Mouse (Mus musculus) testis, postnatal 10 days (tissue): ENCODE measurements around the gene Pan2.
A peak's percentile ranks its signal among the peaks of the same experiment; 100 is the strongest.
"Not testable (repeated sequence)": the region's sequence is repeated elsewhere in the genome, so short reads cannot be mapped to it uniquely, and the experiment has no call there.

Experiments used
- DNase-seq: peaks from one replicate; pipeline ENCODE4 v3.0.0; 2021; ENCODE audit warnings: low spot score

Pan2 gene

DNA sequence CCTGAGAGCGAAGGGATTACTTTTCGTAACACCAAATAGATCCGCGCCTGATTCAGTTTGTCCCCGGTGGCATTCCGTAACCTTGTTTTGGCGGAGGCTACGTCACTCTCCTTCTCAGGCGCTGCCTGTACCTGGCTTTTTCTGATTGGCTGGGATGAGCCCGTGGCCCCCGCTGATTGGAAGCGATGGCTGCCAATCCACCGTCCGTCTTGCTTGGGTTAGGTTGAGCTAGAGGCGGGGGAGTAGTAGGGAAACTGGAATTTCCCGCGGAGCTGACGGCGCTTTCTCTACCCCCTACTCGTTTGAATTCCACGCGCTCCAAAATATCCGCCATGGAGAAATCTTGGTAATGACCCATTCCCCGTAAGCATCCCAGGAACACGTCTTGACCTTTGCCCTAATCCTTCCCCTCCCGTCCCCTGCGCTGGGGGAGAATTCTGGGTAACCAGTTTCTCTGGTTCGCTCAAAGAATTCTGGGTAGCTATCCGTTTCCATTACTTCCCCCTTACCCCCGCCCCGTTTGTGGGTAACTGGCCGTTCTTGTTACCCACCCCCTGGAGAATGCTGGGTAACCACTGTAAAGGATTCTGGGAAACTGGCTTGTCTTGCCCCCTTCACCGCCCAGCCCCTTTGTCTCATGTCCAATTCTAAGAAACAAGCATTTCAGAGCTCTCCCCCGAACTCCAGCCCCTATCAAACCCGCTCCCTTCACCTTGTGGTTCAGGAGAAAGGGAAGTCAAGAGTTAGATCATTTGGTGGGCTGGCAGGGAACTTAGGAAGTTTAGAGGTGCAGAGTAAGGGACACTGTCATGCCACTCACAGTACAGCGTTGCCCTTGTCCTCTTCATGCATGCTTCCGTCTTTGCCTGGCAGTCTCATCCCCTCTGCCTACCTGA is at the start of gene Pan2:
TSS of gene Pan2 (plus strand) at position 210 of the 896 bp plus-strand sequence.
- DNase-seq: peak; percentile 98

DNA sequence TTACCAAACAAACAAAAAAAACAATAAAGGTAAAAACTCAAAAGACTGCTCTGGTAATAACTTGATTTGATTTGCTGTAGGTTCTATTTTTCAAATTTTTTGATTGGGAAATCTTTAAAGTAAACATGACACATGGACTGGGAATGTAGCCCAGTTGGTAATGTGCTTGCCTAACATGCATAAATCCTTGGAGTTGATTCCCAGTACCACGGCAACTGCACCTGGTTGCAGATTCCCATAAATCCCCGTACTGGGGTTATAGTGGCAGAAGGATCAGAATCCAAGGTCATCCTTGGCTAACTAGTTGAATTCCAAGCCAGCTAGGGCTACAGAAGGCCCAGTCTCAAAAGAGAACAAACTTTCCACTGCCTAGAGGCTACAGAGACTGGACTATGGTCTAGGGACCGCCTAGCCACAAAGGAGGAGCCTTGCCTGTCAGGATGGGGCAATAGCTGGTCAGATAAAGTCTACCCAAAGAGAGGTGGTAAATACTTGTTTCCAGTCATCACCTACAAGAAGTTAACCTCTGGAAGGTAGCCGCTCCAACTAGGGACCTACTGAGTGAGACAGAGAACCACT is 49.4 kb upstream of the Pan2 start, which contains the start of gene Apon:
TSS of gene Apon (plus strand) at position 420 of the 579 bp plus-strand sequence.
- no peak for DNase-seq

DNA sequence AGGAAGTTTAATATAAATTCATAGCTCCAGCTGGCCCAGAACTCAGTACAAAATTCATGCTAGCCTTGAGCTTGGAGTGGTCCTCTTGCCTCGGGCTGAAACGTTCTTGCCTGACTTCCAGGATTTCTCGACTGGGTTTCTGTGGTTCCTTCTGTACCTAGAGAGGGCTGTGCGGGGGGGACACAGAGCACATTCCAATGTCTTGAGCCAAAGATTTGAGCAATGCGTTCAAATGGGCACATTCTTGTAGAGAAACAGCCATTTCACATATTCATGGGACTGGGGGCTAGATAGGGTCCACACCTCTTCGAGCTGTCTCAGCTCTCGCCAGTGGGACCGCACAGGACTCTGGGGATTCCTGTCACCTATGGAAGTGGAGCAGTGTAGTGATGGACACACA is 47.2 kb upstream of the Pan2 start:
- DNase-seq: no peak

DNA sequence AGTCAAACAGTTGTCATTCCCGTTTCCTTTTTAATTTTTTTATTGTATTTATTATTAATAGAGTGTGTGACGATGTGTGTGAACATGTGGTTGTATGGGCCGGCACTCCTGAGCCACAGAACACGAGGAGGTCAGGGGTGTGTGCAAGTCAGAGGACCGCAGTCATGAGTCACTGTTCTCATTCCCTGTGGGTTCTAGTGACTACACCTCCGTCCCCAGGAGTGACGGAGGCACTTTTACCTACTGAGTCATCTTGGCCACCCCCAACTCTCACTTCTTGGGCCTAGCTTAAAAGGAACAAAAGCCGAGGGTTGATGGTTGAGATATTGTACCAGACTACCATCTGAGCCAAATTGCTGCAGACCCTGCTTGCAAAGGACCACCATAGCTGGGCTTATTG is 46.8 kb upstream of the Pan2 start:
- no peak for DNase-seq

DNA sequence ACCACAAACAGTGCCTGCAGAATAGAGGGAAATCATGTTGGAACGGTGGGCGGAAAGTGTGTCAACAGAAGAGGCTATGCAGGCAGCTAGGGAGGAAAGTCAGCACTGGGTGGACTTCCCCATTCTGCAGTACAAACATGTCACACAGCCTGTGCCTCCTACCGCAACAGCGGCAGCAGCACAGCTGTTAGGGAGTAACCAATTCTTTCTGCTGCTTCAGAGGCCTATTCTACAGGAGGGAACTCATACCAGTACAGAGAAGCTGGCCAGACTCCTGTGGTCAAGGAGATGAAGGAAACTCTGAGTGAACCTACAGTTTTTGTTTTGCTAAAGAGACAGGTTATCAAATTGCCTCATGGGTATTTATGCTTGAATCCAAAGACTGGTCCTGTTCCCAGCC is 44.2 kb upstream of the Pan2 start:
- DNase-seq: no peak

DNA sequence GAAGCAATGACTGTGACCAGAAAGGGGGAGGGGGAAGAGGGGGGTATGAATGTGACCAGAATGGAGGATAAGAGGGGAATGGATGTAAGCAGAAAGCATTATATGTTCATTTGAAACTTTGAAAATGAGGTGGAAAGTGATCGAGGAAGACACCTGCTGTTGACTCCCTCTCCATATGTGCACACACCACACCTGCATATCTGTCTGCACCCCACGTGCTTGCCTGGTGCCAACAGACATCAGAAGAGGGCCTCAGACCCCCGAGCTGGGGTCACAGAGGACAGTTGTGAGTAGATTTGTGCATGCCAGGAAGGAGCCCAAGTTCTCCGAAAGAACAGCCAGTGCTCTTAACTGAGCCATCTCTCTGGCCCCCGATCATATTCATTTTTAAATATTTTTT is 43.2 kb upstream of the Pan2 start:
- no peak for DNase-seq

DNA sequence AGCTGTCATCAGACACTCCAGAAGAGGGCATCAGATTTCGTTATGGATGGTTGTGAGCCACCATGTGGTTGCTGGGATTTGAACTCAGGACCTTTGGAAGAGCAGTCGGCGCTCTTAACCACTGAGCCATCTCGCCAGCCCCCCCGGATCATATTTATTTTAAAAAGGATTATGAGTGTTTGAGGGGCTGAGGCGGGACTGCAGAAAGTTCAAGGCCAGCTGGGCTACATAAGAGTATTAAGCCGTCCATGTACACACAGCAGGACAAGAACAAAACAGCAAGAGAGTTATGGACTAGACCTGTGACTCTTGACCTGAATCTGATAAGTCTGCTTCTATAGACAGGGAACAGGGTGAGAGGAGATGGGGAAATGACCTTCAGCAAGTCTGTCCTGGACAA is 42.8 kb upstream of the Pan2 start:
- not testable (repeated sequence) for DNase-seq

DNA sequence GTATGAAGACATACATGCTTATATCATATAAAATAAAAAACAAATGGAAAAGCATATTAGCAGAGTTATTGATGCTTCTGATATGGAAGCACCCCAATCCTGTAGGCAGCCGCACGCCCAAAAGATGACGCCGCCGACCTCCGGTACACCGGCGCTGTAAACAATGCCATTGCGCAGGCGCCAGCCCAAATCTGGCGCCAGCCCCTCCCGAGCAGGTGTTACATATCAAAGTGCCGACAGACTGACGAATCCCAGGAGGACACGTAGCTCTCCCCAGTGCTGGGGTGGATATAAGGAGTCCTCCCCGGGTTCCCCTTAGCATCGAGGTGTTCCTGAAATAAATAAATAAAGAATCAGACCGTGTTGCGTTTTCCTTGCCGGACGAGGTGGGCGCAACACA is 40.8 kb upstream of the Pan2 start:
- no peak for DNase-seq

DNA sequence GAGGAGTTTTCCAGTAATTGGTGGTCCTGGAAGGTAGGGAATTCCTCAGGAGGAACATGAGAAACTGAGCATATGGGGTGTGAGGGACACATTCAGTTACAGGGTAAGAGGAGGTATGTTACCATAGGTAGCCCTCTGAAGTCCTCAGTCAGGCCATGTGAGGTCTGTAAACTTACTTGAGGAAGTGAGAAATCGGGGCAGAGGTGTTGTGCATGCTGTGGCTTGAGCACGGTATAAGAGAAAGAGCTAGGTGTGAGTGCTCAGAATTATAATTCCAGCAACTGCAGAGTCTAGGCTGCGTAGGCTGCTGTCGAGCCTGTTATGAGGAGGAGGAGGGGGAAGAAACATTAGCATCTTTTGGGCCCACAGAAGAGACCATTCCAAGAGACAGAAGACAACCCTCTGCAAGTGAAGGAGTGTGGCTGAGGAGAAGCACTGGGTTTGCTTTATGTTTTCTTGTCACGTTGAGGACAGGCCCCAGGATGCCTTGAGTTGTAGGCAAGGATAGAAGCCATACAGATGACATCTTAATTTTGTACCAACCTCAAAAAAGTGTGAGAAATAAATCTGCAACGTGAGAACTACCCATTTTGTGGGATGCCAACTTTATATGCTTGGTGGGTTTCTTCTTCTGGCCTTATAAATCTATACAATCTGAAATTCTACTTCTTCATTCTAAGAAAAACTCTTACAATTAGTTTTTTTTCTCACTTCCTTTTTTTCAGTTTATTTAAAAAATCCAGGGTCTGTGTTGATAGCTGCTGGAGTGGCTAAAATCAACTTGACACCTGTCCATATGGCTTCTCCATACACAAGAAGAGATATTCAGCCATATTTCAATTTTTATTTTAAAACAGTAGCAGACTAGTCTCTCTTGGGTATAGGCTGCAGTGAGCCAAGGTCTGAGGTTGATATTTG is 39.5 kb upstream of the Pan2 start:
- DNase-seq: no peak

DNA sequence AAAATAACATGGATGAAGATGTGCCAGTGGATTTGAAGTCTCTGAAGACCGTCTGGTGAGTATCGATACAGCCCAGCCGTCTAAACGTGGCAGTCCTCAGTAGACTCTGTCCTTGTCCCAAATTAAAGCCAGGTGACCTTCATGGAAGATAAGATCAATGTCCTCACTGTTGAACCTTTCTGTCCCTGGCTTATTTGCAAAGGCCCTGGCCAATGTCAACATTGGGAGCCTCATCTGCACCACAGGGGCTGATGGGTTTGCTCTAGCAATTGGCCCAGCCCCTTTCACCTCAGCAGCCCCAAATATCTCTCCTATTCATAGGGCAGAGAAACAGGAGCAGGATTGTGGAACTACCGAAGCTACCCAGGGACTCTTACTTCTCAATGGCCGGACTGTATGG is 34.8 kb upstream of the Pan2 start, which contains the start of gene Apof:
TSS of gene Apof (plus strand) at position 301 of the 400 bp plus-strand sequence.
- no peak for DNase-seq

DNA sequence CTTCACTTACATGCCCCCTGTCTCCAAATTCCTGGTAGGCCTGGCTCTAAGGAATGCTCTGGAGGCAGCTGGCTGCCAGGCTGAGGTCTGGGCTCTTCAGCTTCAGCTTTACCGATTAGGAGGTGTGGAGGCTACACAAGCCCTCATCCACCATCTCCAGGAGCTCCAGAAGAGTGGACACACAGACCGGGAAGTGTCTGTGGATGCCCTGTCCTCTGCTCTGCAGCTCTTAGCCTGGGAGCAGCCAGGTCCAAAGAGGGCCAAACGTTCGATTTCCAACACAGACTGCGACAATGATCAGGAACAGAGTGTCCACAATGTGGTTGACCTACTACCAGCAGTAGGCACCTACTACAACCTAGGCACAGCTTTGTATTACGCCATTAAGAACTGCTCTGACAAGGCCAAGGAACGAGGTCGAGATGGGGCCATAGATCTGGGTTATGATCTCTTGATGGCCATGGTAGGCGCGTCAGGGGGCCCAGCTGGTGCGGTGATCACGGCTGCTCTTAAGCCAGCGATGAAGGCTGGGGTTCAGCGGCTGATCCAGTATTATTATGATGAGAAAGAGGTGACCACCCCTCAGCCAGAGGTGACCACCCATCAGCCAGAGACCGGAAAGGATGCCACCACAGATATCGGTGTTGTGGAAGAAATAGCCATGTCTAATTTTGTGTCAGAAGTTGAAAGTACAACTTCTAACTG is 33.8 kb upstream of the Pan2 start:
- DNase-seq: no peak

DNA sequence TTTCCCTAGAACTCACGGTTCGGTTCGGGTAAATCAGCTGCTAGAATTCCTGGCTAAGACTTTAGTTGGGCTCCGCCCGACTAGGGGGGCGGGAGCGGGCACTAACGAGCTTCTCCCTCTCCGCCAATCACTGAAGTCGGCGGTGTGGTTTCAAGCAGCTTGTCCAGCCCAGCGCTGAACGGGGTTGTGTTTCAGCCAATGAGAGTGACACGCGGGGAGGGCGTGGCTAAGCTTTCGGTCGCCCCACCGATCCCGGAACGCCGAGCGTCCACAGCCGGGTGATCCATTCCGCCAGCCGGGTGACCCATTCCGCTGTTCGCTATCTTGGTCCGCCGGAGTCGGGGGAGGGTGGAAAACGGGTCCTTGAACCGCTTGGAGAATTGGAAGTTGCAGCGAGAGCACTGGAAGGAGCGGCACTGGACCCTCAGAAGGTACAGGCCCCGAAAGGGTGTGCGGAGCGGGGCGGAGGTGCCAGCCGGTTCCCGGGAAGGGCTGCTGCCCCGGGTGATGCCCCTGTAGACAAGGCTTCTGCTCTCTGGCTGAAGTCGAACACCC is 32.8 kb upstream of the Pan2 start, which contains the start of gene Stat2:
TSS of gene Stat2 (plus strand) at position 273 of the 555 bp plus-strand sequence.
- DNase-seq: peak; percentile 96

DNA sequence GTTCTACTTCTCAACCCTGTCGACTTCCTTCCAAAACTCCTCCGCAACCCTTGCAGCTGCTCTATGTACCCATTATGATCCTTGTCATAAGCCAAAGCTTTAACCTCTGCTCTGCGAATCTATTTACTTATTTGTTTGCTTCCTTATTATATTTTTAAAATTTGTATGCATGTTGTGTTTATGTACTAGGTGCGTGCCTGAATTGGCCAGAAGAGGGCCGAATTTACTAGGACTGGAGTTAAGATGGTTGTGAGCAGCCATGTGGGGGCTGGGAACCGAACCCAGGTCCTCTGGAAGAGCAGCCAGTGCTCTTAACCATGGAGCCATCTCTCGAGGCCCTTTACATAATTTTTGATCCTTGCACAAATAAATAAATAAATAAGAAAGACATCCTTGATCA is 32.3 kb upstream of the Pan2 start:
- DNase-seq: no peak

DNA sequence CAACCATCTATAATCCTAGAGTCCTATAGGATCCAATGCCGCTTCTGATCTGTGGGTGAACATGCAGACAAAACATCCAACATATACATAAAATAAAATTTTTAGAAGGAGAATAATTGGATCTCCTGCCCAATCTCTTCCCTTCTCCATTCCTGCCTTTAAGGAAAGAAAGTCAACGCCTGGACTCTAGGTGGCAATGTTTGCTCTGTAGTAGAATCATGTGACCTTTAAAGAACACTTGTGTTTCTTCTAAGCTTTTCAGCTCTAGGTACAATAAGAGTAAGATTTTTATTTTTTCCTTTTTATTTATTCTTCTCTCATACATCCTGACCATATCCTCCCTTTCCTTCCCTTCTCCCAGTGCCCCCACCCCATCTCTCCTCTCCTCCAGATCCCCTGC is 31.3 kb upstream of the Pan2 start:
- DNase-seq: no peak

DNA sequence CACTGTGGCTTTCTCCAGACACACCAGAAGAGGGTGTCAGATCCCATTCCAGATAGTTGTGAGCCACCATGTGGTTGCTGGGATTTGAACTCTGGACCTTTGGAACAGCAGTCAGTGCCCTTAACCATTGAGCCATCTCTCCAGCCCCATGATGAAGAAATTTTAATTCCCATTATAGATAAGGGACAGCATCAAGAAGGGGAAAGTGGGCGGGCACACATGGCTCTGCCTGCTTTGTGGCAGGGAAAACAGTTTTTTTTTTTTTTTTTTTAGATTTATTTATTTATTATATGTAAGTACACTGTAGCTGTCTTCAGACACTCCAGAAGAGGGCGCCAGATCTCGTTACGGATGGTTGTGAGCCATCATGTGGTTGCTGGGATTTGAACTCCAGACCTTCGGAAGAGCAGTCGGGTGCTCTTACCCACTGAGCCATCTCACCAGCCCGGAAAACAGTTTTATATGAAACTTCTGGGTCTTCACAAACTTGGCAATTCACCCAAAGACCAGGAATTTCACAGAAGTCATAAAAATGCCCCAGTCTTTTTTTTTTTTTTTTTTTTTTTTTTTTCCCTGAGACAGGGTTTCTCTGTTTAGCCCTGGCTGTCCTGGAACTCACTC is 30.2 kb upstream of the Pan2 start:
- not testable (repeated sequence) for DNase-seq

DNA sequence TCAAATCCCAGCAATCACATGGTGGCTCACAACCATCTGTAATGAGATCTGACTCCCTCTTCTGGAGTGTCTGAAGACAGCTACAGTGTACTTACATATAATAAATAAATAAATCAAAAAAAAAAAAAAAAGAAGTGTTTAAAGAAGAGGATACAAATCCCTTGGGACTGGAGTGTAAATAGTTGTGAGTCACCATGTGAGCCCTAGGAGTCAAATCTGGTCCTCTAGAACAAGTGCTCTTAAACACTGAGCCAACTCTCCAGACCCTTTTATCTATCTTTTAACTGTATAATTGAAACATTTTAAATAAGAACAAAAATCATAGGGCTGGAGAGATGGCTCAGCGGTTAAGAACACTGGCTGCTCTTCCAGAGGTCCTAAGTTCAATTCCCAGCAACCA is 27.8 kb upstream of the Pan2 start:
- not testable (repeated sequence) for DNase-seq

DNA sequence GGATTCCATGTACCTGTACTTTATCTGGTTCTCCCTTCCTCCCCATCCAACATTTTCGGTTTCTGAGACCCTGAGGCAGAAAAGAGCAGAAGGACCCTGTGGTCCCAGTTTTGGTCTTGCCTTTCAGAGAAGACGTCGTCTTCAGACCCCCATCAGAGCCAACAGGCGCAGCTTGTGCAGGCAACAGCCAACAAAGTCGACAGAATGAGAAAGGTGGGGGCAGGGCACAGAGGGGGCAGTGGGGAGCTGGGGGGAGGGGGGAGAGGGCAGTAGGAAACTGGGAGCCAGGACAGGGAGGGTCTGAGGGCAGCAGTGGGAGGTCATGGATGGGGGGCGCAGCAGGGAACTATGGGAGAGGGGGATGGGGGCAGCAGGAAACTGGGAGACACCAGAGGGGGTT is 25.0 kb upstream of the Pan2 start:
- no peak for DNase-seq

DNA sequence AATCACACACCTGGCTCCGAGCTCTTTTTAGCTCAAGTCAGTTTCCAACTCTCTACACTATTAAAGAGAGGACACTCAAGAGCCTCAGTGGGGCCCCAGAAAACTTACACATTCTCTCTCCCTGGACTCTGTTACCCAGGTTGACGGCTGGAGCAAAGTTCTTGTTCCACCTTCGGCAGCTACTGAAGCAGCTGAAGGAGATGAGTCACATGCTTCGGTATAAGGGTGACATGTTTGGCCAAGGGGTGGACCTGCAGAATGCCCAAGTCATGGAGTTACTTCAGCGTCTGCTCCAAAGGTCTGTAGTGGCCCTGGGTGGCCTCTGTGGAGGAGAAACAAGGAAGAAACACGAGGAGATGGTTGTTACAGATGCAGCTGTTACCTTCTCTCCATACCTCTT is 22.2 kb upstream of the Pan2 start:
- DNase-seq: no peak

DNA sequence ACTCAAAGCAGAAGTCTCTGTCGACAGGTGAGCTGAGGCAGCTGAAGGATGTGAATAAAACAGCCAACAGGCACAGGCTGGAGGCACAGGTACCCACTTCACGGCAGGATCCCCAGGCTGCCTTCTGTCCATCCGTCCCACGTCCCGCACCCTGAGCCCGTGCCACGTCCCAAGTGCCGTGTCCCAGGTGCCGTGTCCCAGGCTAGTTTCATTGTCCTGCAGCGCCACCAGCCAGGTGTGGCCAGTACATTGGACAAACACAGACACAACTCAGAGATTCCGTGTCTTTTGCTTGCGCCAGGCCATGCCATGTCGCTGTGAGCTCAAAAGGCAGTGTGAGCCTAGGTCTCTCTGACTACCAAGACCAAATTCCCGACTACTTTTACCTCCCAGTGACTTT is 21.5 kb upstream of the Pan2 start:
- no peak for DNase-seq

DNA sequence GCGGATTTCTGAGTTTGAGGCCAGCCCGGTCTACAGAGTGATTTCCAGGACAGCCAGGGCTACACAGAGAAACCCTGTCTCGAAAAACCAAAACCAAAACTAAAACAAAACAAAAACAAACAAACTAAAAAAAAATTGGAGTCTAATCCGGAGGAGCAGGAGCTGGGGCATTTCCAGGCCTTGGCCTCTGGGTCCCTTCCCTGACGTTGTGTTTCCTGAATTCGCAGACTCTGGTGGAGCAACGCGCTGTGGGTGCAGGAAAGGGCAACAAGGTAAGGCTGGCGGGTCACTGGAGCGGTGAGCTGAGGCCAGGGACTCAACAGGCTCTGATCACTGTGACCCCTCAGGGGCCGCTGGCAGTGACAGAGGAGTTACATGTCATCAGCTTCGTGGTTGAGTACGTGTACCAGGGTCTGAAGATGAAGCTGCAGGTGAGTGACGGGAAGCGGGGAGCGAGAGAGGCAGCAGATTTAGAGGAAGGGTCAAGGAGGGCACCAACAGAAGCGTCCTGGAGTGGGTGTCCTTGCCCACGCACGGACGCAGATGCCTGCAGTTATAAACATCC is 20.2 kb upstream of the Pan2 start:
- no peak for DNase-seq
